Mouse (Mus musculus): ENCODE data around the gene Sae1. TPM values are rescaled to one million over a fixed set of nuclear protein-coding genes. Genes with fewer than 3 reads are reported as not detected.
"Not testable (repeated sequence)": the region's sequence is repeated elsewhere in the genome, so short reads cannot be mapped to it uniquely, and the experiment has no call there.

Sae1 gene
- polyA plus RNA-seq, 1 experiment from 2014 or later, result 365 TPM

- DNase-seq, result no peak
- Histone ChIP-seq H3K27me3 (ENCODE audit: insufficient read depth, low read length) (peaks cover 12% of the 10 kb centered on the region), H3K9ac (peak overlapping the region; percentile 51), H3K4me2 (peak overlapping the region; percentile 100), H3K4me1 (ENCODE audit: insufficient read depth) (peaks cover 17% of the 10 kb centered on the region), H3K9me3 (ENCODE audit: low read depth, low read length) (no peaks in the 10 kb centered on the region), H3K27ac (ENCODE audit: low read depth) (peak overlapping the region; percentile 65; the same call in 1 of the 2 replicates), H3K4me3 (ENCODE audit: low read depth, low read length) (peak overlapping the region; percentile 59), H3K36me3 (ENCODE audit: insufficient read depth) (no peaks in the 10 kb centered on the region)
- no peak for TF ChIP-seq CTCF (IDR thresholded peaks at IDR 0.05; ENCODE audit: low read depth)
- ATAC-seq (ENCODE audit: insufficient read depth), result no peak
- 27% methylated on average over 16 of the region's 16 CpGs for WGBS
These were observed 78.9 kb downstream of the Sae1 start for GRCm38 (mm10) chr7:16308555-16309317.

GRCm38 (mm10) chr7:16308093-16308492 is 79.5 kb downstream of the Sae1 start, which contains the start of gene Bbc3:
Gene Bbc3, plus strand, starts transcription at chr7:16308393.
- Histone ChIP-seq H3K4me2 (peak within 1 kb of the TSS; percentile 100), H3K27ac (ENCODE audit: low read depth) (peak within 1 kb of the TSS; percentile 65; the same call in 1 of the 2 replicates), H3K27me3 (ENCODE audit: insufficient read depth, low read length) (peaks cover 12% of the 10 kb centered on the region), H3K4me1 (ENCODE audit: insufficient read depth) (peaks cover 15% of the 10 kb centered on the region), H3K4me3 (ENCODE audit: low read depth, low read length) (peak within 1 kb of the TSS; percentile 59), H3K9ac (peak within 1 kb of the TSS; percentile 51)
- not testable (repeated sequence) for DNase-seq; H3K9me3 ChIP-seq (ENCODE audit: low read depth, low read length); H3K36me3 ChIP-seq (ENCODE audit: insufficient read depth); ATAC-seq (ENCODE audit: insufficient read depth)
- WGBS, result 13% methylated on average over 1 of the region's 1 CpGs

- ATAC-seq (ENCODE audit: insufficient read depth); H3K4me1 ChIP-seq (ENCODE audit: insufficient read depth); H3K4me2 ChIP-seq; H3K27me3 ChIP-seq (ENCODE audit: insufficient read depth, low read length); DNase-seq; H3K4me3 ChIP-seq (ENCODE audit: low read depth, low read length); H3K27ac ChIP-seq (ENCODE audit: low read depth); H3K36me3 ChIP-seq (ENCODE audit: insufficient read depth); H3K9me3 ChIP-seq (ENCODE audit: low read depth, low read length); H3K9ac ChIP-seq: not testable (repeated sequence)
- 69% methylated on average over 6 of the region's 6 CpGs for WGBS
These were observed 80.5 kb downstream of the Sae1 start for GRCm38 (mm10) chr7:16307141-16307540.

- Histone ChIP-seq H3K9ac (peak overlapping the region; percentile 47), H3K36me3 (ENCODE audit: insufficient read depth) (no peaks in the 10 kb centered on the region), H3K9me3 (ENCODE audit: low read depth, low read length) (no peaks in the 10 kb centered on the region), H3K4me1 (ENCODE audit: insufficient read depth) (no peaks in the 10 kb centered on the region), H3K4me3 (ENCODE audit: low read depth, low read length) (peak overlapping the region; percentile 41), H3K4me2 (peak overlapping the region; percentile 81), H3K27ac (ENCODE audit: low read depth) (no peak overlapping the region; the same call in 1 of the 2 replicates), H3K27me3 (ENCODE audit: insufficient read depth, low read length) (no peaks in the 10 kb centered on the region)
- TF ChIP-seq CTCF (IDR thresholded peaks at IDR 0.05; ENCODE audit: low read depth), result no peak
- DNase-seq (peak; percentile 88), ATAC-seq (ENCODE audit: insufficient read depth) (peak; percentile 71)
- under 1% methylated on average over 52 of the region's 52 CpGs for WGBS
These were observed 88.1 kb downstream of the Sae1 start for GRCm38 (mm10) chr7:16299419-16300035.

GRCm38 (mm10) chr7:16298927-16299326 is 88.7 kb downstream of the Sae1 start:
- no peaks in the 10 kb centered on the region for H3K36me3 ChIP-seq (ENCODE audit: insufficient read depth)
- no peaks in the 10 kb centered on the region for H3K9me3 ChIP-seq (ENCODE audit: low read depth, low read length)
- 0 out of 2 replicates have a peak overlapping the region, but pooled peaks have one; percentile 41 for H3K4me3 ChIP-seq (ENCODE audit: low read depth, low read length)
- no peaks in the 10 kb centered on the region for H3K27me3 ChIP-seq (ENCODE audit: insufficient read depth, low read length)
- DNase-seq (no peak), ATAC-seq (ENCODE audit: insufficient read depth) (no peak)
- no peaks in the 10 kb centered on the region for H3K4me1 ChIP-seq (ENCODE audit: insufficient read depth)
- peak overlapping the region; percentile 81 for H3K4me2 ChIP-seq
- 68% methylated on average over 5 of the region's 5 CpGs for WGBS
- H3K27ac ChIP-seq (ENCODE audit: low read depth), result no peak overlapping the region
- TF ChIP-seq CTCF (IDR thresholded peaks at IDR 0.05; ENCODE audit: low read depth), result no peak
- no peak overlapping the region for H3K9ac ChIP-seq

- H3K4me3 ChIP-seq (ENCODE audit: low read depth, low read length), result no peak overlapping the region
- DNase-seq (no peak), ATAC-seq (ENCODE audit: insufficient read depth) (no peak)
- H3K9ac ChIP-seq, result peak overlapping the region; percentile 21; the same call in 1 of the 2 replicates
- no peaks in the 10 kb centered on the region for H3K36me3 ChIP-seq (ENCODE audit: insufficient read depth)
- WGBS, result 47% methylated on average over 2 of the region's 2 CpGs
- H3K9me3 ChIP-seq (ENCODE audit: low read depth, low read length), result no peaks in the 10 kb centered on the region
- H3K27ac ChIP-seq (ENCODE audit: low read depth), result no peak overlapping the region
- no peak for TF ChIP-seq CTCF (IDR thresholded peaks at IDR 0.05; ENCODE audit: low read depth)
- H3K4me1 ChIP-seq (ENCODE audit: insufficient read depth), result no peaks in the 10 kb centered on the region
- H3K27me3 ChIP-seq (ENCODE audit: insufficient read depth, low read length), result no peaks in the 10 kb centered on the region
- H3K4me2 ChIP-seq, result peak overlapping the region; percentile 73; the same call in 1 of the 2 replicates
These were observed 90.0 kb downstream of the Sae1 start for GRCm38 (mm10) chr7:16297616-16298015.

GRCm38 (mm10) chr7:16296766-16297390 is 90.7 kb downstream of the Sae1 start:
- peak; percentile 56 for TF ChIP-seq CTCF (IDR thresholded peaks at IDR 0.05; ENCODE audit: low read depth)
- Histone ChIP-seq H3K9me3 (ENCODE audit: low read depth, low read length) (no peaks in the 10 kb centered on the region), H3K27me3 (ENCODE audit: insufficient read depth, low read length) (no peaks in the 10 kb centered on the region), H3K4me3 (ENCODE audit: low read depth, low read length) (peak overlapping the region; percentile 26), H3K4me2 (peak overlapping the region; percentile 73), H3K27ac (ENCODE audit: low read depth) (peak overlapping the region; percentile 76; the same call in 1 of the 2 replicates), H3K9ac (peak overlapping the region; percentile 21), H3K4me1 (ENCODE audit: insufficient read depth) (no peaks in the 10 kb centered on the region), H3K36me3 (ENCODE audit: insufficient read depth) (no peaks in the 10 kb centered on the region)
- WGBS, result 1% methylated on average over 22 of the region's 22 CpGs
- ATAC-seq (ENCODE audit: insufficient read depth) (peak; percentile 11), DNase-seq (peak; percentile 91)
